Mouse (Mus musculus): ENCODE measurements around the gene Slc5a11.

Gene Slc5a11

DNA sequence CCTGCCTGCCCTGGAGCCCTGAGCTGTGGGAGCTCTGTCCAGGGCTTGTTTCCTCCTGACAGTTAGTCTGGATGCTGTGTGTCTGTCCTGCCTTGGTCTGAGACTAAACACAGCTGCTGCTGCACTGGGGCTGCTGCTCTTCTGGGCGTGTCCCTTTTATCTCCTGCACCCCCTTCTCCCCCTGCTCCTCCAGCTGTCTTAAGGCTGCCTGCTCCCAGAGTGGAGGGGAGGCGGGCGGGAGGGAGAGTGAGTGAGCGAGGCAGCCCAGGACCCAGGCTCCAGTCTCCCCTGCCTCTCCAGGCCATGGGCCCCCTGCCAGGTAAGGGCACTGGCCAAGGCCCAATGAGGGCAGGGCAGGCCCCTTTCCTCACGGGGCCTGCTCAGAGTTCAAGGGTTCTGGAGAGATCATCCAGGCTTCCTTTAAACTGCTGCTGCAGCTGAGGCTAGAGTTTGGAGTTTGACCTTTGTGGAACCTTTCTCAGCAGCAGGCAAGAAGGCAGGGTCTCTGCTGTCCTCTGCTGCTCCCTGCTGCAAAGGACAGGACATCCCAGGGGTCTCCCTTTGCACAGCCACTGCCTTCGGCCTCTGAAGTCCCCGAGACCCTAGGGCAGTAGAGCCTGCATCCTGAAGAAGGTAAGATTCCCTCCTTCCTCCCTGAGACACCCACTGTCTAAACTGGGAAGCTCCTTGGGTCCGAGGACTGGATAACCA lies at the start of gene Slc5a11:
Gene Slc5a11 (plus strand): TSS at position 416 of the 711 bp plus-strand sequence.
- no peak for DNase-seq (ENCODE audit: low spot score)

- DNase-seq (ENCODE audit: low spot score): no peak
Observed at GRCm38 (mm10) chr7:123167436-123167835, 47.1 kb upstream of the Slc5a11 start.

- DNase-seq (ENCODE audit: low spot score): no peak
Observed at GRCm38 (mm10) chr7:123169618-123170017, 45.0 kb upstream of the Slc5a11 start.

- no peak for DNase-seq (ENCODE audit: low spot score)
Observed at GRCm38 (mm10) chr7:123172101-123172500, 42.5 kb upstream of the Slc5a11 start.

DNA sequence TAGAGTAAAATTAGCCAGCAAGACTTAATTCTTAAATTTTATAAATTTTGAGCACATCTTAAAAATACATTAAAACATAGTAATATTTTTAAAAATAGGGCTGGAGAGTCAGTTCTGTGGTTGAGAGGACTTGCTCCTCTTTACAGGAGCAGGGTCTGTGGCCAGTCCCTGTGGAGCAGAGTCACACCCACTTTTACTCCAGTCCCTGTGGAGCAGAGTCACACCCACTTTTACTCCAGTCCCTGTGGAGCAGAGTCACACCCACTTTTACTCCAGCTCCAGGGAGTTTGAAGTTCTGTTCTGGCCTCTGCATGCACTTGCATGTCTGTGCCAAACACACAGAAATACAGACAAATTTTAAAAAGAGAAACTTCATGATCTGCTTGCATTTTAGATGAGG lies 37.4 kb upstream of the Slc5a11 start:
- no peak for DNase-seq (ENCODE audit: low spot score)

- no peak for DNase-seq (ENCODE audit: low spot score)
Observed at GRCm38 (mm10) chr7:123181787-123182701, 32.5 kb upstream of the Slc5a11 start.

DNA sequence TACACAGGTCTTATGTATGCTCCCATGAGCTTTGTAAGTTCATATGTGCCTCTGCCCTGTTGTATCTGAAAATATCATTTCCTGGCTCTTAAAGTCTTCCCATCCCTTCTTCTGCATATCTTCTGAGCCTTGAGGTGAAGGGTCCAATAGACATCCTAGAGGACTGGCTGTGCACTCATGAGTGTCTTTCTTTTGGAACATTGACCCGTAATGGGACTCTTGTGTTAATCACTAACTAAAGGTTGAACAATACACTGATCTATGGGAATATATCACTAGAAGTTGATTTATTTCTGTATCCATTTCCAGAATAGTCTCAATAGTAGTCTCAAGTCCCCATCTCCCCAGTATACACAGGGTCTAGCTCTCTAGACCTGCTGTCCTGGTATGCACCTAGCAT lies 29.7 kb upstream of the Slc5a11 start:
- DNase-seq (ENCODE audit: low spot score): no peak

- no peak for DNase-seq (ENCODE audit: low spot score)
Observed at GRCm38 (mm10) chr7:123186463-123186862, 28.1 kb upstream of the Slc5a11 start.

DNA sequence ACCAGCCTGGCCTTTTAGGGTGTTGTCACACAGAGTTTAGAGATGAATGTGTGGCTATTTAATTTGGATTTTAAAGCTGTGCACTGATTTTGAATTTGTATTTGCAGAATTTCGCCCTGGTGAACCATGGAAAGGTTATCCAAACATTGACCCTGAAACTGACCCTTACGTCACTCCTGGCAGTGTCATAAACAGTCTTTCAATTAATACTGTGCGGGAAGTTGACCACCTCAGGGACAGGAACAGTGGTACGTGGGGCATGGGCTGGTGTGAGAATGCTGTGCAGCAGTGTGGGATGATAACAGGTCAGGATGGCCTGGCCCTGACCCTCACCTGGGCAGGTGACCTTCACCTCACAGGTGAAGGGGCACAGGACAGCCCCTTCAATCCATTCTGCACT lies 27.3 kb upstream of the Slc5a11 start:
- no peak for DNase-seq (ENCODE audit: low spot score)

DNA sequence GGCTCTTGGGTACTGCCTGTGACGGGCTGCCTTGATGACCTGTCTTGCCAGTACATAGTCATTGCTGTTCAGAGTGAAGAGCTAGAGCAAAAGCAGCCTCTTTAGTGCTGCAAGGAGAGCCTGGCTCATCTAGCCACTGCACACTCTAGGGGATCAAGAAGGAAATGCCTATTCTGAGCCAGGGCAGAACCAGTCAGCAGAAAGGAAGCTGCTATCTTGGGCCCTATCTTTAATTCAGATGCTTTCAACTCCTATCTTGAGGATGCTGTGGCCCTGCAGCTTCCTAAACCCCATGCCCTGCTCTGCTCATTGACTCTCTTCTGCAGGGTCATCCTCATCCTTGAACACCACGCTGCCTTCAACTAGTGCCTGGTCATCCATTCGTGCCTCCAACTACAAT lies 26.1 kb upstream of the Slc5a11 start:
- DNase-seq (ENCODE audit: low spot score): no peak

GRCm38 (mm10) chr7:123189762-123190161 lies 24.8 kb upstream of the Slc5a11 start:
- no peak for DNase-seq (ENCODE audit: low spot score)

GRCm38 (mm10) chr7:123191731-123192130 lies 22.8 kb upstream of the Slc5a11 start:
- no peak for DNase-seq (ENCODE audit: low spot score)

DNA sequence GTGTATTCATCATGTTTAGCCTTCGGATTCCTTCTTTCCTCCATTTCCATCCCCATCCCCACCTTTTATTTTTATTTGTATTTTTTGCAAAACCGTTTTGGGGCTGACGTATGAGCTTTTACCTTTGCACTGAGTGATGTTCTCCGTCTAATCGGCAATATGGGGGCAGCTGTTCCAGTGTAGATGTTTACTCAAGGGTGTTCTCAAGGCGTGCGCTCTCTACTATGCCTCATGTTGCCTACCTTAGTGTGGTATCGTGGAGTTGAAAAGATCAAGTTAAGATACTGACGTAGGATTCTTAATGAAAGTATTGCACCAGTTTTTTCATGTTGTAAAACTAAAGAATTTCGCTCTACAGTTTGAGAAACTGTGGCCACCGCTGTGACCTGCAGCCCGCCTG lies 21.4 kb upstream of the Slc5a11 start:
- no peak for DNase-seq (ENCODE audit: low spot score)

DNA sequence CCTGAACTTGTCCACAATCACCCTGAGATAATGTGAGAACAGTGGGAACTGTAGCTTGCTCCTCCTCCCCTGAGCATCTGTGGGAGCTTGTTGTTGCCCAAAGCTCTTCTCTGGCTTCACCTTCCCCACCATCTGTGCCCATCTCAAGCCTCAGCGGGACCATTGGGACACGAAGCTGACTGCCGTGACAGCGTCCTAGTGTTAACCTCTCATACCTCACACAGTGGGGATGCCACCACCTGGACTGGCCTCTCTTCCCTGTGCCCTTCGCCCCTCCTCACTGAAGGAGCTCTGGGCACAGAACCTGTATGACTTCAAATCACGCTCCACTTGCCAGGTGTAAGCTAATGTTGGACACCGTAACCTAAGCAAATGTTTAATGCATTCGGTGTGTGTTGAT lies 19.9 kb upstream of the Slc5a11 start:
- DNase-seq (ENCODE audit: low spot score): no peak

- DNase-seq (ENCODE audit: low spot score): no peak
Observed at GRCm38 (mm10) chr7:123196432-123196831, 18.1 kb upstream of the Slc5a11 start.

- DNase-seq (ENCODE audit: low spot score): no peak
Observed at GRCm38 (mm10) chr7:123198695-123199094, 15.9 kb upstream of the Slc5a11 start.

DNA sequence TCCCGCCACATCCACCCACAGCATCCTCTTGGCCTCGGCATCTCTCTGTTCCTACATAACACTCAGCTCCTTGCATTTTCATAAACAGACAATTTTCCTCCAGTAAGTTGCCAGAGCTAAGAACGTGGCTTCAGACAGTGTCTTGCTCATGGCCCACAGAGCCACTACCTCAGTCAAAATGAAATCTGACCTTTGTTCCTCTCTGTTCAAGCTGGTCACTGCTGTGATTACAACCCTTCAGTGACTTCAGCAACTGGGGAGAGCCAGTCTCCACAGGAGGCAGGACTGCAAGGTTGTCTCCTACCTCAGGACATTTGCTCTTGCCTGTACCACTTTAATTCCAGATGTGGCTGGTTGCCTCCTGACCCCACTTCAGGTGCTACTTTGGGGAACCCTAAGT lies 15.4 kb upstream of the Slc5a11 start:
- DNase-seq (ENCODE audit: low spot score): no peak

- DNase-seq (ENCODE audit: low spot score): no peak
Observed at GRCm38 (mm10) chr7:123199656-123200206, 14.8 kb upstream of the Slc5a11 start.

- DNase-seq (ENCODE audit: low spot score): no peak
Observed at GRCm38 (mm10) chr7:123200722-123201121, 13.9 kb upstream of the Slc5a11 start.

DNA sequence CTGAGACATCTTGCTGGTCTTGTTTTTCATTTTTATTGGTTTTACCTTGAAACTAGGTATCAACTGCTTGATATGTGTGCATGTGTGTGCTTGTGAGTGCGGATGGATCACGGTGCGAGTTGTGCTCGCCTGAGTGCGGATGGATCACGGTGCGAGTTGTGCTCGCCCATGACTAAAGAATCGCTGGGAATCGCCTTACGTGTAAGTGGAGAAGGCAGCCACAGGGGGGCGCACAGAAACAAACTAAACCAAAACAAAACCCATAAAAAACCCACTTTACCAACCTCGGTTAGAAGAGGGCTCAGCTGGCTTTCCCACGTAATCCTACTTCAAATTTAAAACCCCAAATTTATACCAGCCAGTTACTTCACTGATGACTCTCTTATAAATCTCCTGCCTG lies 9.3 kb upstream of the Slc5a11 start:
- DNase-seq (ENCODE audit: low spot score): peak; percentile 38

- DNase-seq (ENCODE audit: low spot score): no peak
Observed at GRCm38 (mm10) chr7:123207561-123207960, 7.0 kb upstream of the Slc5a11 start.

GRCm38 (mm10) chr7:123209864-123210263 lies 4.7 kb upstream of the Slc5a11 start:
- no peak for DNase-seq (ENCODE audit: low spot score)

GRCm38 (mm10) chr7:123211461-123211860 lies 3.1 kb upstream of the Slc5a11 start:
- no peak for DNase-seq (ENCODE audit: low spot score)
